Mouse (Mus musculus) erythroid progenitor cell, adult 5-6 weeks (primary cell): ENCODE results near the gene Acsbg2. TPM values are rescaled to one million over a fixed set of nuclear protein-coding genes. Genes with fewer than 3 reads are reported as not detected.
"Not testable (repeated sequence)": the region's sequence is repeated elsewhere in the genome, so short reads cannot be mapped to it uniquely, and the experiment has no call there.

Experiments
- ATAC-seq: replicated peaks from 2 replicates; pipeline ENCODE4 v1.8.0; 2016; ENCODE audit warnings: moderate number of reproducible peaks, mild to moderate bottlenecking, moderate TSS enrichment, inconsistent platforms; ENCODE audit not compliant: poor library complexity, low FRiP score, severe bottlenecking
- total RNA-seq, 2 experiments: library from RNA; stranded (forward) in 1 of 2; stranded (reverse) in 1 of 2; fragments of 150-400 nt in 1 of 2; fragments of 186-747, 209-891 nt in 1 of 2; gene quantifications; 2 replicates each; pipeline versions ENCODE4 v1.2.3 to v1.2.4; 2015 to 2017; ENCODE audit warnings: low replicate concordance in 2 of 2

The Acsbg2 gene
- total RNA-seq (2015; ENCODE audit: low replicate concordance) (not detected in 2 replicates), total RNA-seq (2017; ENCODE audit: low replicate concordance) (not detected in 2 replicates)

GRCm38 (mm10) chr17:56874237-56874636 lies at the start of gene Acsbg2:
Gene Acsbg2 (minus strand): TSS chr17:56874447.
- no peak for ATAC-seq

- no peak for ATAC-seq
Observed at GRCm38 (mm10) chr17:56919725-56920124, 45.5 kb upstream of the Acsbg2 start.

GRCm38 (mm10) chr17:56917166-56917565 lies 42.9 kb upstream of the Acsbg2 start:
- ATAC-seq = no peak

GRCm38 (mm10) chr17:56913444-56913843 lies 39.2 kb upstream of the Acsbg2 start:
- ATAC-seq = no peak

GRCm38 (mm10) chr17:56913023-56913422 lies 38.8 kb upstream of the Acsbg2 start:
- no peak for ATAC-seq

- ATAC-seq = not testable (repeated sequence)
Observed at GRCm38 (mm10) chr17:56909764-56910163, 35.5 kb upstream of the Acsbg2 start.

- ATAC-seq = no peak
Observed at GRCm38 (mm10) chr17:56907887-56908286, 33.6 kb upstream of the Acsbg2 start.

- ATAC-seq = no peak
Observed at GRCm38 (mm10) chr17:56907096-56907495, 32.8 kb upstream of the Acsbg2 start.

GRCm38 (mm10) chr17:56906166-56906565 lies 31.9 kb upstream of the Acsbg2 start:
- no peak for ATAC-seq

GRCm38 (mm10) chr17:56902698-56903097 lies 28.5 kb upstream of the Acsbg2 start:
- ATAC-seq = no peak

- ATAC-seq = no peak
Observed at GRCm38 (mm10) chr17:56897630-56898195, 23.5 kb upstream of the Acsbg2 start.

GRCm38 (mm10) chr17:56896513-56897129 lies 22.4 kb upstream of the Acsbg2 start:
- no peak for ATAC-seq

GRCm38 (mm10) chr17:56895368-56895918 lies 21.2 kb upstream of the Acsbg2 start:
- no peak for ATAC-seq

- ATAC-seq = no peak
Observed at GRCm38 (mm10) chr17:56890018-56890417, 15.8 kb upstream of the Acsbg2 start.

- ATAC-seq = no peak
Observed at GRCm38 (mm10) chr17:56888050-56888449, 13.8 kb upstream of the Acsbg2 start.

- no peak for ATAC-seq
Observed at GRCm38 (mm10) chr17:56884809-56885208, 10.6 kb upstream of the Acsbg2 start.

GRCm38 (mm10) chr17:56884331-56884730 lies 10.1 kb upstream of the Acsbg2 start:
- ATAC-seq = no peak

- no peak for ATAC-seq
Observed at GRCm38 (mm10) chr17:56883612-56884011, 9.4 kb upstream of the Acsbg2 start.

- ATAC-seq = no peak
Observed at GRCm38 (mm10) chr17:56877426-56877825, 3.2 kb upstream of the Acsbg2 start.

- ATAC-seq = no peak
Observed at GRCm38 (mm10) chr17:56876981-56877380, 2.7 kb upstream of the Acsbg2 start.

- ATAC-seq = no peak
Observed at GRCm38 (mm10) chr17:56876465-56876864, 2.2 kb upstream of the Acsbg2 start.
